Mouse (Mus musculus) testis, adult 2 months (tissue): Measurements from ENCODE around the gene Npepps. TPM values are rescaled to one million over a fixed set of nuclear protein-coding genes. Genes with fewer than 3 reads are reported as not detected.
"Not testable (repeated sequence)": the region's sequence is repeated elsewhere in the genome, so short reads cannot be mapped to it uniquely, and the experiment has no call there.

Experiments used
- H3K27ac ChIP-seq: fragments of 200-500 bp; 2 replicates; pipeline ENCODE4 v1.5.1; 2012; ENCODE audit warnings: low read depth, low read length; ENCODE audit not compliant: control insufficient read depth, insufficient read depth
- H3K27me3 ChIP-seq: fragments of 200-500 bp; 2 replicates; pipeline ENCODE4 v1.6.1; 2012; ENCODE audit warnings: mild to moderate bottlenecking, low read length, moderate library complexity; ENCODE audit not compliant: control insufficient read depth, insufficient read depth
- H3K36me3 ChIP-seq: fragments of 200-500 bp; 2 replicates; pipeline ENCODE4 v1.6.1; 2012; ENCODE audit warnings: mild to moderate bottlenecking, low read length; ENCODE audit not compliant: control insufficient read depth, insufficient read depth
- H3K4me1 ChIP-seq: fragments of 200-500 bp; 2 replicates; pipeline ENCODE4 v1.6.1; 2012; ENCODE audit warnings: low read length; ENCODE audit not compliant: control insufficient read depth, insufficient read depth
- H3K4me3 ChIP-seq: fragments of 200-500 bp; 2 replicates; pipeline ENCODE4 v1.5.1; 2012; ENCODE audit warnings: low read depth, mild to moderate bottlenecking, low read length, moderate library complexity, mixed read lengths; ENCODE audit not compliant: control insufficient read depth
- CTCF ChIP-seq: fragments of 200-500 bp; IDR thresholded peaks from 2 replicates; pipeline ENCODE4 v1.5.1; 2012; ENCODE audit warnings: low read depth, mild to moderate bottlenecking, inconsistent platforms, low read length, moderate library complexity; ENCODE audit not compliant: control insufficient read depth, insufficient read depth, insufficient replicate concordance
- POLR2A ChIP-seq: fragments of 200-500 bp; IDR thresholded peaks from 2 replicates; pipeline ENCODE4 v1.6.1; 2012; ENCODE audit warnings: low read depth, mild to moderate bottlenecking, inconsistent platforms, low read length, moderate library complexity; ENCODE audit not compliant: control insufficient read depth
- polyA plus RNA-seq: library from polyadenylated mRNA; depleted of rRNA; stranded (reverse); fragments of >200 nt; gene quantifications from 2 replicates; pipeline ENCODE4 v1.2.3, GENCODE M21; 2012

Gene Npepps
- polyA plus RNA-seq, 1 experiment: 50.1 TPM

DNA sequence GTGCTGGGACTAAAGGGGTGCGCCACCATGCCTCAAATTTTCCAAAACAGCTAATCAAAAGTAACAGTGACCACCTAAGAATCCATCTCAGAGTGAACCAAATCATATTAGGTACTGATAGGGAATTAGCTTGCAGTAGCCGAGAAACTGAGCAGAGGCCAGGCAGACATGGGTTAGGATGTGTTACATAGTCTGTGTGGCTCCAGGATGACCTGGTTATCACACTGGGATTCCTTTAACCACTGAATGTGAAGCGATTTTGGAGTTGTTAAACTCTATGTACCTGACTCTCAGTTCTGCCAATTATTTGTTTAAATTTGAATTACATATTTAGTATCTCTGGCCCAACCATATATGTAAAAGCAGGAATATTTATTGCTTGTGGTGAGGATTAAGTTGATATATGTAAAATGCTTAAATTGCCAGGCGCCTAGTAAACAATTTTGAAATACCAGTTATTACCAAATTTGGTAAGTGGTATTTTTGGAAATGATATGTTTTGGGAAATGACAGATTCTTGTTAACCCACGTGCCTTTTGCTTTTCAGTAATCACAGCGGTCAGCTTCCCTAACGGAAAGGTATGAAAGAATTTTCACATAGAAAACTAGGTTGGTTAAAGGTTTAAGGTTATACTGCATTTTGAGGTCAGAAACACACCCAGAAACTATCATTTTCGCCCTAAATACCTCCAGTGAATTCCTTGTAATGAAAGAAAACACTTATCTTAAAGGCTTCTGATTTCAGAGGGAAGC lies 34.5 kb upstream of the Npepps start:
- no peak for TF ChIP-seq CTCF
- TF ChIP-seq POLR2A: no peak
- Histone ChIP-seq H3K4me1 (no peaks in the 10 kb centered on the region; the same call in none of the 2 replicates), H3K27me3 (no peaks in the 10 kb centered on the region; the same call in 1 of the 2 replicates), H3K27ac (no peak overlapping the region), H3K4me3 (peak overlapping the region; percentile 41), H3K36me3 (no peaks in the 10 kb centered on the region)

GRCm38 (mm10) chr11:97314110-97314509 lies 33.7 kb upstream of the Npepps start:
- peaks cover 6% of the 10 kb centered on the region for H3K4me1 ChIP-seq
- TF ChIP-seq POLR2A: no peak
- peak; percentile 23; the same call in 1 of the 2 replicates for TF ChIP-seq CTCF
- H3K4me3 ChIP-seq: no peak overlapping the region

DNA sequence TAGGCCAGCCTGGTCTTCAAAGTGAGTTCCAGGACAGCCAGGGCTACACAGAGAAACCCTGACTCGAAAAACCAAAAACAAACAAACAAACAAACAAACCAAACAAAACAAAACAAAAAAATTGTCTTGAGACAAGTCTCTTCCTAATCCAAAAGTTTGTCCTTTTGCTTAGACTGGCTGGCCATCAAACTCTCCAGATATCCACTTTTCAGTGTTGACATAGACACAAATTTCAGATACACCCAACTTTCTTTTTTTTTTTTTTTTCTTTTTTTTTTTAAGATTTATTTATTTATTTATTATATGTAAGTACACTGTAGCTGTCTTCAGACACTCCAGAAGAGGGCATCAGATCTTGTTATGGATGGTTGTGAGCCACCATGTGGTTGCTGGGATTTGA lies 32.4 kb upstream of the Npepps start:
- H3K4me1 ChIP-seq, H3K36me3 ChIP-seq, H3K27ac ChIP-seq, H3K27me3 ChIP-seq, H3K4me3 ChIP-seq: not testable (repeated sequence)

More at GRCm38 (mm10) chr11:97314110-97314509, 33.7 kb upstream of the Npepps start:
- Histone ChIP-seq H3K36me3 (no peaks in the 10 kb centered on the region), H3K27me3 (peaks cover 2% of the 10 kb centered on the region; the same call in 1 of the 2 replicates), H3K27ac (no peak overlapping the region)

DNA sequence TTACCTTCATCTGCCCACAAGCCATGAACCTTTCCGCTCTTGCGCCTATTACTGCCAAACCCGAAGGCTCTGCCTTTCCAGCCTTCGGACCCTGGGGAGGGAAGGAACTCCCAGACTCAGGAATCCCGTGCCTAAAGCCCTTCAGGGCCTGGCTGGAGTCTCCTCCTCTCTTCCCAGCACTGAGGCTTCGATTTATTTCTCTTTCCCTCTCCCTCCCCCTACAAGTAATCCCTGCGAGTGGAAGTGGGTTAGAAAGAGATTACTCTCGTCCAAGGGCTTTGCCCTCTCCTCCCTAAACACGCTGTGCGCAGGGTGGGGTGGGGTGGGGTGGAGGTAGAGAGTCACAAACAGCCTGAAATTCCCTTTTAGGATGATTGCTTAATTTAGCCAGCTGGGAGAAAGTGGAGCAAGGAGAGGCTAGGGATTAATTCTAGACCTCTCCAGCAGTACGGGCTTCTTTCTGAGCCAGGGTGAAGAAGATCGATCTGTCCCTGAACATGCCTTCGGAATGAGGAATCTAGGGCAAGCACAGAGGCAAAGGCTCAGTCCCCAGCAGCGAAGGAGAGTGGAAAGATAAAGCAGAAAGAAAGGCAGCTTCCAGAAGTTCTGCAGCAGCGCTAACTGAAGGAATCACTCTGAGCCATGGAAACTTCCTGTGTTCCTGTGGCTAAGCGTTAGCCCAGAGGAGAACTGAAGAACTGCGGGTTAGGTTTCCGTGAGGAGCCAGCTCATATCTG lies 30.6 kb upstream of the Npepps start:
- peak overlapping the region; percentile 54; the same call in 1 of the 2 replicates for H3K27ac ChIP-seq
- peaks cover 2% of the 10 kb centered on the region; the same call in 1 of the 2 replicates for H3K27me3 ChIP-seq
- H3K36me3 ChIP-seq: no peaks in the 10 kb centered on the region
- H3K4me3 ChIP-seq: peak overlapping the region; percentile 23; the same call in 1 of the 2 replicates
- TF ChIP-seq CTCF: no peak
- no peak for TF ChIP-seq POLR2A
- peaks cover 14% of the 10 kb centered on the region for H3K4me1 ChIP-seq

DNA sequence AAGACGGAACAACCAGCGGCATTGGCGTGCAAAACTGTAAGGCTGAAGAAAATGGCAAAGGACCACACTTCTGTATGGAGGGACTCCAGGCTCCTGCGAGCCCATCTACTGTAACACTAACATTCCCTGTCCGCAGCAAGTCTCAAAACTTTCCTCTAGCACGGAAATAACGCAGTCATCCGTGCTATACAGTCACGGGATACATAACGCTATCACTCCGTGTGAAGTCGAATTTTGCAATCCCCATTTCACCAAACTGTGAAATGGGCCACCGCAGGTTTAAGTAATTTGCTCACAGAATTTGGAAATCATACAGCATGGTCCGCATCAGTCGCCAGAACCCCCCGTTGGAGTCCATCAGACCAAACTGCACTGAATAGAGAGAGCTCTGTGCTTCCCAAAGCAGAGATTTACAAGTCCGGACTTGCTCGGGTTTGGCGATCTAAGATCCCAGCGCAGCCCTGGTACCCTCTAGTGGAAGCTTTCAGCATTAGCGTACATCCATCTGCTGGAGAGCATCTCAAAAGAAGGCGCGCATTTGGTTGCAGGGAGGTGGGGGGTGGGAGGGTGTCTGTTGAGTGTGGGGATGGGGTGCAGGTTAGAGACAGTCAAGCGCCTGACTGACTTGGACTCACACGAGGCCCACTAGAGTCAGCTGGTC lies 29.6 kb upstream of the Npepps start:
- H3K4me1 ChIP-seq: peaks cover 14% of the 10 kb centered on the region
- peak overlapping the region; percentile 69 for H3K4me3 ChIP-seq
- H3K27me3 ChIP-seq: peaks cover 2% of the 10 kb centered on the region; the same call in 1 of the 2 replicates
- no peaks in the 10 kb centered on the region for H3K36me3 ChIP-seq
- H3K27ac ChIP-seq: peak overlapping the region; percentile 73
- TF ChIP-seq POLR2A (no peak), CTCF (peak; percentile 56; the same call in 1 of the 2 replicates)

DNA sequence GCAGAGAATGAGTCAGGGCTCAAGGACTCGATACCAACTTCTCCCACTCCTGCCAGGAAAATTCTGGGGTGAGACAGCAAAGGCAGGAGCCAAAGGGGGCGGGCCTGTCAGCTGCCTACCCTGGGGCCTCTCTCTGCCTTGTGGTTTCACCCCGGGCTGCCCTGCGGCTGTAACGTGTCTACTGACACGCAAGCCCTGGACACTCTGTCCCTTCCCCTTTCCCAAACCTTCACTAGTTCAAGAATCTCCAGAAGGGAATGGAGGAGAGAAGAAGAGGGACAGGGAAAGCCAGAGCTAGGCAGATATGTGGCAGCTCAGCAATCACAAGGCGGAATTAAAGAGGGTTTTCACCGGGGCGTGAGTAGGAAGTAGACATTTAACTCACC lies 29.0 kb upstream of the Npepps start:
- H3K4me1 ChIP-seq: peaks cover 14% of the 10 kb centered on the region
- H3K27me3 ChIP-seq: peaks cover 2% of the 10 kb centered on the region; the same call in 1 of the 2 replicates
- peak overlapping the region; percentile 73 for H3K27ac ChIP-seq
- TF ChIP-seq CTCF (no peak), POLR2A (no peak)
- H3K4me3 ChIP-seq: peak overlapping the region; percentile 69
- no peaks in the 10 kb centered on the region for H3K36me3 ChIP-seq

GRCm38 (mm10) chr11:97308806-97309450 lies 28.5 kb upstream of the Npepps start:
- Histone ChIP-seq H3K36me3 (no peaks in the 10 kb centered on the region), H3K27me3 (peaks cover 2% of the 10 kb centered on the region; the same call in 1 of the 2 replicates), H3K4me3 (no peak overlapping the region), H3K27ac (no peak overlapping the region), H3K4me1 (peaks cover 14% of the 10 kb centered on the region)
- no peak for TF ChIP-seq POLR2A
- TF ChIP-seq CTCF: no peak
